Mouse (Mus musculus): Measurements from ENCODE around the gene 4930442H23Rik. TPM values are rescaled to one million over a fixed set of nuclear protein-coding genes. Genes with fewer than 3 reads are reported as not detected.

Gene 4930442H23Rik
- polyA plus RNA-seq, 1 experiment: not detected

- Histone ChIP-seq H3K4me3 (replicated peaks) (no peak overlapping the region), H3K27me3 (replicated peaks) (peaks cover 68% of the 10 kb centered on the region), H3K4me1 (peaks cover 50% of the 10 kb centered on the region), H3K36me3 (replicated peaks; ENCODE audit: low read length) (no peaks in the 10 kb centered on the region), H3K9me3 (no peaks in the 10 kb centered on the region)
- TF ChIP-seq GATA1 (IDR thresholded peaks at IDR 0.05; ENCODE audit: borderline replicate concordance, low read length) (no peak), FLI1 (IDR thresholded peaks at IDR 0.05; ENCODE audit: low read length) (no peak)
These were observed 14.6 kb upstream of the 4930442H23Rik start for GRCm38 (mm10) chr10:81198230-81198629.

- Histone ChIP-seq H3K4me3 (replicated peaks) (no peak overlapping the region), H3K9me3 (no peaks in the 10 kb centered on the region), H3K36me3 (replicated peaks; ENCODE audit: low read length) (no peaks in the 10 kb centered on the region), H3K27me3 (replicated peaks) (peaks cover 68% of the 10 kb centered on the region), H3K4me1 (peaks cover 53% of the 10 kb centered on the region)
- TF ChIP-seq FLI1 (IDR thresholded peaks at IDR 0.05; ENCODE audit: low read length): no peak
- no peak for TF ChIP-seq GATA1 (IDR thresholded peaks at IDR 0.05; ENCODE audit: borderline replicate concordance, low read length)
These were observed 13.7 kb upstream of the 4930442H23Rik start for GRCm38 (mm10) chr10:81197305-81197704.

GRCm38 (mm10) chr10:81196470-81197065 lies 12.9 kb upstream of the 4930442H23Rik start:
- TF ChIP-seq GATA1 (IDR thresholded peaks at IDR 0.05; ENCODE audit: borderline replicate concordance, low read length): no peak
- no peak for TF ChIP-seq FLI1 (IDR thresholded peaks at IDR 0.05; ENCODE audit: low read length)
- Histone ChIP-seq H3K4me3 (replicated peaks) (no peak overlapping the region), H3K36me3 (replicated peaks; ENCODE audit: low read length) (peaks cover 1% of the 10 kb centered on the region), H3K27me3 (replicated peaks) (peaks cover 67% of the 10 kb centered on the region), H3K9me3 (no peaks in the 10 kb centered on the region), H3K4me1 (peaks cover 53% of the 10 kb centered on the region)

GRCm38 (mm10) chr10:81195300-81195699 lies 11.7 kb upstream of the 4930442H23Rik start:
- Histone ChIP-seq H3K36me3 (replicated peaks; ENCODE audit: low read length) (peaks cover 14% of the 10 kb centered on the region), H3K4me3 (replicated peaks) (no peak overlapping the region), H3K4me1 (peaks cover 57% of the 10 kb centered on the region), H3K27me3 (replicated peaks) (peaks cover 56% of the 10 kb centered on the region), H3K9me3 (no peaks in the 10 kb centered on the region)
- TF ChIP-seq GATA1 (IDR thresholded peaks at IDR 0.05; ENCODE audit: borderline replicate concordance, low read length) (no peak), FLI1 (IDR thresholded peaks at IDR 0.05; ENCODE audit: low read length) (no peak)

- H3K9me3 ChIP-seq: no peaks in the 10 kb centered on the region
- no peak for TF ChIP-seq FLI1 (IDR thresholded peaks at IDR 0.05; ENCODE audit: low read length)
- TF ChIP-seq GATA1 (IDR thresholded peaks at IDR 0.05; ENCODE audit: borderline replicate concordance, low read length): no peak
- peaks cover 23% of the 10 kb centered on the region for H3K36me3 ChIP-seq (replicated peaks; ENCODE audit: low read length)
- H3K27me3 ChIP-seq (replicated peaks): peaks cover 45% of the 10 kb centered on the region
- H3K4me1 ChIP-seq: peaks cover 57% of the 10 kb centered on the region
- H3K4me3 ChIP-seq (replicated peaks): peak overlapping the region; percentile 76
These were observed 10.5 kb upstream of the 4930442H23Rik start for GRCm38 (mm10) chr10:81193991-81194774.

GRCm38 (mm10) chr10:81192968-81193501 lies 9.4 kb upstream of the 4930442H23Rik start:
- TF ChIP-seq GATA1 (IDR thresholded peaks at IDR 0.05; ENCODE audit: borderline replicate concordance, low read length): no peak
- TF ChIP-seq FLI1 (IDR thresholded peaks at IDR 0.05; ENCODE audit: low read length): no peak
- Histone ChIP-seq H3K27me3 (replicated peaks) (peaks cover 39% of the 10 kb centered on the region), H3K4me1 (peaks cover 57% of the 10 kb centered on the region), H3K36me3 (replicated peaks; ENCODE audit: low read length) (peaks cover 33% of the 10 kb centered on the region), H3K9me3 (peaks cover 5% of the 10 kb centered on the region), H3K4me3 (replicated peaks) (peak overlapping the region; percentile 98)

GRCm38 (mm10) chr10:81192270-81192967 lies 8.8 kb upstream of the 4930442H23Rik start:
- H3K27me3 ChIP-seq (replicated peaks): peaks cover 37% of the 10 kb centered on the region

GRCm38 (mm10) chr10:81191342-81191982 lies 7.8 kb upstream of the 4930442H23Rik start:
- peaks cover 48% of the 10 kb centered on the region for H3K36me3 ChIP-seq (replicated peaks; ENCODE audit: low read length)
- peaks cover 5% of the 10 kb centered on the region for H3K9me3 ChIP-seq
- H3K4me3 ChIP-seq (replicated peaks): peak overlapping the region; percentile 98
- peaks cover 67% of the 10 kb centered on the region for H3K4me1 ChIP-seq
- TF ChIP-seq FLI1 (IDR thresholded peaks at IDR 0.05; ENCODE audit: low read length) (no peak), GATA1 (IDR thresholded peaks at IDR 0.05; ENCODE audit: borderline replicate concordance, low read length) (no peak)
- peaks cover 29% of the 10 kb centered on the region for H3K27me3 ChIP-seq (replicated peaks)

More at GRCm38 (mm10) chr10:81192270-81192967, 8.8 kb upstream of the 4930442H23Rik start:
- H3K4me3 ChIP-seq (replicated peaks): peak overlapping the region; percentile 98
- TF ChIP-seq GATA1 (IDR thresholded peaks at IDR 0.05; ENCODE audit: borderline replicate concordance, low read length): no peak
- no peak for TF ChIP-seq FLI1 (IDR thresholded peaks at IDR 0.05; ENCODE audit: low read length)
- H3K9me3 ChIP-seq: peaks cover 5% of the 10 kb centered on the region
- H3K4me1 ChIP-seq: peaks cover 59% of the 10 kb centered on the region
- H3K36me3 ChIP-seq (replicated peaks; ENCODE audit: low read length): peaks cover 39% of the 10 kb centered on the region

GRCm38 (mm10) chr10:81190912-81191321 lies 7.3 kb upstream of the 4930442H23Rik start:
- no peak for TF ChIP-seq GATA1 (IDR thresholded peaks at IDR 0.05; ENCODE audit: borderline replicate concordance, low read length)
- Histone ChIP-seq H3K27me3 (replicated peaks) (peaks cover 24% of the 10 kb centered on the region), H3K4me1 (peaks cover 67% of the 10 kb centered on the region), H3K4me3 (replicated peaks) (peak overlapping the region; percentile 15), H3K36me3 (replicated peaks; ENCODE audit: low read length) (peaks cover 51% of the 10 kb centered on the region), H3K9me3 (peaks cover 5% of the 10 kb centered on the region)

All from megakaryocyte, embryonic 14.5 days (primary cell).